Mouse (Mus musculus): ENCODE data around the gene Sox30. TPM values are rescaled to one million over a fixed set of nuclear protein-coding genes. Genes with fewer than 3 reads are reported as not detected.

Sox30 gene
- polyA plus RNA-seq, 1 experiment from 2014 or later = 0.30 TPM

GRCm38 (mm10) chr11:46056770-46057411, 76.8 kb downstream of the Sox30 start:
- Histone ChIP-seq H3K4me3 (ENCODE audit: control insufficient read depth in 1 of 2, insufficient read depth in 1 of 2, low read depth in 1 of 2, low read length in 2 of 2) (peak overlapping the region; percentile 59 to 77), H3K9me3 (ENCODE audit: control insufficient read depth, low read length) (no peaks in the 10 kb centered on the region), H3K27me3 (ENCODE audit: control insufficient read depth, insufficient read depth, low read length) (no peaks in the 10 kb centered on the region), H3K4me2 (ENCODE audit: low read length) (peak overlapping the region; percentile 69), H3K9ac (ENCODE audit: low read length) (peak overlapping the region; percentile 84), H3K27ac (replicated peaks in 1 of 2; ENCODE audit: control insufficient read depth in 1 of 2, insufficient read depth in 1 of 2, low read depth in 2 of 2, low read length in 2 of 2) (peak overlapping the region; percentile 88 to 91), H3K36me3 (ENCODE audit: control insufficient read depth, insufficient read depth, low read length) (peaks cover 18% of the 10 kb centered on the region), H3K4me1 (ENCODE audit: control insufficient read depth in 2 of 2, insufficient read depth in 2 of 2, low read length in 2 of 2) (peaks cover 8 to 43% of the 10 kb centered on the region in 2 experiments)
- no peak for ATAC-seq (ENCODE audit: insufficient number of reproducible peaks, insufficient read depth, low FRiP score, low read depth)
- under 1% methylated on average over 25 of the region's 25 CpGs for WGBS

DNA sequence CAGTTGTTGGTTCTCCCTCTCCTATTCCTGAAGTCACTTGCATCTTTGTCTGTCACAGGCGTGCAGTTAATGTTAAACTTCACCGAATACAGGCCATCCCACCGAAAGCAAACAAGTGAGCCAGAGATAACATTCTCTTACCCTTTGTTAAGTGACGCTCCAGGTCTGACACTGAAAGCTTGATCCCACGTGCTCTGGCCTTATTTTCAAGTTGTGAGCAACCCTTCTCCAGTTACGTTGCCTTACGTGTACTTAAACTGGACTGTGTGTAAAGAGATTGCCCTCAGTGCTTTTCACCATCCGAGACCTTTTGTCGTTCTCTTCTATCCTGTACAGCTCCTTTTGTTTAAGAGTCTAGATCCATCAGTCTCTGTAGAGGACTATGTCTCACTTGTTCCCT, 77.9 kb downstream of the Sox30 start:
- Histone ChIP-seq H3K4me1 (ENCODE audit: control insufficient read depth in 2 of 2, insufficient read depth in 2 of 2, low read length in 2 of 2) (peaks cover 10 to 54% of the 10 kb centered on the region in 2 experiments), H3K36me3 (ENCODE audit: control insufficient read depth, insufficient read depth, low read length) (peaks cover 23% of the 10 kb centered on the region), H3K9ac (ENCODE audit: low read length) (peak overlapping the region; percentile 84), H3K4me3 (ENCODE audit: control insufficient read depth in 1 of 2, insufficient read depth in 1 of 2, low read depth in 1 of 2, low read length in 2 of 2) (peak overlapping the region; percentile 38 to 59), H3K9me3 (ENCODE audit: control insufficient read depth, low read length) (no peaks in the 10 kb centered on the region), H3K27me3 (ENCODE audit: control insufficient read depth, insufficient read depth, low read length) (no peaks in the 10 kb centered on the region), H3K27ac (replicated peaks in 1 of 2; ENCODE audit: control insufficient read depth in 1 of 2, insufficient read depth in 1 of 2, low read depth in 2 of 2, low read length in 2 of 2) (peak overlapping the region; percentile 64 to 88), H3K4me2 (ENCODE audit: low read length) (peak overlapping the region; percentile 69)
- WGBS = 14% methylated on average over 9 of the region's 9 CpGs
- ATAC-seq (ENCODE audit: insufficient number of reproducible peaks, insufficient read depth, low FRiP score, low read depth) = no peak

GRCm38 (mm10) chr11:46058916-46059315, 78.8 kb downstream of the Sox30 start:
- 89% methylated on average over 4 of the region's 4 CpGs for WGBS
- peak overlapping the region; percentile 69 for H3K4me2 ChIP-seq (ENCODE audit: low read length)
- H3K36me3 ChIP-seq (ENCODE audit: control insufficient read depth, insufficient read depth, low read length) = peaks cover 29% of the 10 kb centered on the region
- peaks cover 16 to 63% of the 10 kb centered on the region in 2 experiments for H3K4me1 ChIP-seq (ENCODE audit: control insufficient read depth in 2 of 2, insufficient read depth in 2 of 2, low read length in 2 of 2)
- H3K9ac ChIP-seq (ENCODE audit: low read length) = no peak overlapping the region
- H3K27ac ChIP-seq (replicated peaks in 1 of 2; ENCODE audit: control insufficient read depth in 1 of 2, insufficient read depth in 1 of 2, low read depth in 2 of 2, low read length in 2 of 2) = no peak overlapping the region
- H3K9me3 ChIP-seq (ENCODE audit: control insufficient read depth, low read length) = no peaks in the 10 kb centered on the region
- H3K4me3 ChIP-seq (ENCODE audit: control insufficient read depth in 1 of 2, insufficient read depth in 1 of 2, low read depth in 1 of 2, low read length in 2 of 2) = no peak overlapping the region
- no peaks in the 10 kb centered on the region for H3K27me3 ChIP-seq (ENCODE audit: control insufficient read depth, insufficient read depth, low read length)
- no peak for ATAC-seq (ENCODE audit: insufficient number of reproducible peaks, insufficient read depth, low FRiP score, low read depth)

DNA sequence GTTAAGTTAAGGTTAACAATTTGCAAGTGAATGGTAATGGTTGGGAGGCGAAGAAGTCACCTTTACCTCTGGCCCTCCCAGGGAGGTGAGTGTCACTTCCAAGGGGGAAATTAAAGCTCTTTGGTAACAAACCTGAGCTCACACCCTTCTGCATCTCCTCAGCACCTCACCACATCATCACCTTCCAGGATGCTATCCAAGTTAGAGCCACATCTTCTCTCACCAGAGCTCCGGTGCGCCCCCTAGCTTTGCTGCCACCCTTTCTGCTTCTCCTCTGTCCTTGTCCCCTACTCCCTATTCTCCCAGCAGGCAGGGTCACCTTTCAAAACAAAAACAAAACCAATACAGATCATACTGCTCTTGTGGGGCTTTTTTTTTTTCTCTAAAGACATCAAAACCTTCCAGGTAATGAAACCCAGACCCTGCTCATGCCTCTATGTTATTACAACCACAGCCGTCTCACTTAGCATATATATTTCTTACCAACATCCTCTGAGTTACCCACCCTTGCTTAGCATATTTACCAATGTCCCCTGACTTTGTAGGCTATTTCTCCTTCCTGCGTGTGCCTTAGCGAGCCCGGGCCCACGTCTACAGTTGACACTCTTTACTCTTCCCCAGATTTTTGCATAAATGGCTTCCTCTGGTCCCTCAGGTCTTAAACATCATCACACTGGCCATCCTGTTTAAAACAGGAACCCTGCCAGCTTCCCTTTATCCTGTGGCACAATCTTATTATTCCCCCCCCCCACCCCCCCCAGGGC, 80.0 kb downstream of the Sox30 start:
- 55% methylated on average over 8 of the region's 8 CpGs for WGBS
- Histone ChIP-seq H3K4me3 (ENCODE audit: control insufficient read depth in 1 of 2, insufficient read depth in 1 of 2, low read depth in 1 of 2, low read length in 2 of 2) (no peak overlapping the region), H3K27me3 (ENCODE audit: control insufficient read depth, insufficient read depth, low read length) (no peaks in the 10 kb centered on the region), H3K9ac (ENCODE audit: low read length) (no peak overlapping the region), H3K4me2 (ENCODE audit: low read length) (no peak overlapping the region), H3K9me3 (ENCODE audit: control insufficient read depth, low read length) (no peaks in the 10 kb centered on the region), H3K36me3 (ENCODE audit: control insufficient read depth, insufficient read depth, low read length) (peaks cover 41% of the 10 kb centered on the region), H3K27ac (replicated peaks in 1 of 2; ENCODE audit: control insufficient read depth in 1 of 2, insufficient read depth in 1 of 2, low read depth in 2 of 2, low read length in 2 of 2) (peak overlapping the region in 1 of 2 experiments; percentile 36; a peak in 2 of 4 replicates), H3K4me1 (ENCODE audit: control insufficient read depth in 2 of 2, insufficient read depth in 2 of 2, low read length in 2 of 2) (peaks cover 22 to 65% of the 10 kb centered on the region in 2 experiments)
- ATAC-seq (ENCODE audit: insufficient number of reproducible peaks, insufficient read depth, low FRiP score, low read depth) = no peak

DNA sequence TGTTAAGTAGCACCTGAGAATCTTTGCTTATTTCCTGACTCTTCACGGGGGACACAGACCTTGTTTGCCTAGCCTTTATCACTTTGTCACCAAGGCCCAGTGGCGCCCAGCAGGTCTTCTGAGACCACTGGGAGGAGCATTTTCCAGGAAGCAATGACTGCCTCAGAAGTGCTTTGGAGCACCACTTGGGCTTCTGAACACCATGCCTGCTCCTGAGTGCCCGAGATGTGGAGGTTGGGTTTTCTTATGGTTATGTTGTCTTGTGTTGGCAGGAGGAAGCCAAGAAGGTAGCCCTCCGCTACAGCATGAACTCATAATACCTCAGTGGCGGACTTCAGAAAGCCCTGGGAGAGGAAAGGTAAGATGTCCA, 80.5 kb downstream of the Sox30 start:
- Histone ChIP-seq H3K9me3 (ENCODE audit: control insufficient read depth, low read length) (no peaks in the 10 kb centered on the region), H3K4me2 (ENCODE audit: low read length) (no peak overlapping the region), H3K4me3 (ENCODE audit: control insufficient read depth in 1 of 2, insufficient read depth in 1 of 2, low read depth in 1 of 2, low read length in 2 of 2) (no peak overlapping the region), H3K27me3 (ENCODE audit: control insufficient read depth, insufficient read depth, low read length) (no peaks in the 10 kb centered on the region), H3K4me1 (ENCODE audit: control insufficient read depth in 2 of 2, insufficient read depth in 2 of 2, low read length in 2 of 2) (peaks cover 26 to 65% of the 10 kb centered on the region in 2 experiments), H3K36me3 (ENCODE audit: control insufficient read depth, insufficient read depth, low read length) (peaks cover 41% of the 10 kb centered on the region), H3K9ac (ENCODE audit: low read length) (no peak overlapping the region), H3K27ac (replicated peaks in 1 of 2; ENCODE audit: control insufficient read depth in 1 of 2, insufficient read depth in 1 of 2, low read depth in 2 of 2, low read length in 2 of 2) (peak overlapping the region in 1 of 2 experiments; percentile 36; a peak in 2 of 4 replicates)
- no peak for ATAC-seq (ENCODE audit: insufficient number of reproducible peaks, insufficient read depth, low FRiP score, low read depth)
- WGBS = 54% methylated on average over 5 of the region's 5 CpGs

DNA sequence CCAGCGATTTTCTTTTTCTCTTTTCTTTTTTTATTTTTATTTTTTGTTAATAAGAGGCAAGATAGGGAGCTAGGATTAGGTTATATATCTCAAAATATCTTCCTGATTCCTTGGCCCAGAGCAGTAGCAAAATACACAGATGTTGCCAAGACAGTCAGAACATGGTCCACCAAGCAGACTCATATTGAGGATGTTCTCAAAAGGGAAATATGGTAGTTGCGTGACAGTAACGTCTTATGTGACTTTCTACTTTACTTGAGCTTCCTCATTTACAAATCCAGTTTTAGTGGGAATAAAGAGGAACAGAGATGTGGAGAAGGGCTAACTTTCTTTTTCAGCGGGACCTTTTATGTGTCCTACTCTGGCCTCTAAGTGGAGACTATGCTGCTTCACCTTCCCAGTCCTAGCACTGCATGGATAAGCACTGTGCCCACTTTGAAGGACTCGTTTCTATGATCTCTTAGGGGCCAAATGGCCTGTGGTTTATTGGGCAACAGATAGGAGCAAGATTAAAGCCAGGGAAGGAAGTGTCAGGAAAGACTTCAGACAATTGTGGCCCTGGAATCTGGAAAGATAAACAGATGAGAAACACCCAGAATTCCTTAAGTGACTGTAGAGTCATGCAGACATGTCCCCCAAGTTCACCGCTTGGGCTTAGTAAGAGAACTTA, 81.8 kb downstream of the Sox30 start:
- H3K9ac ChIP-seq (ENCODE audit: low read length) = peak overlapping the region; percentile 13; the same call in 1 of the 2 replicates
- no peaks in the 10 kb centered on the region for H3K9me3 ChIP-seq (ENCODE audit: control insufficient read depth, low read length)
- ATAC-seq (ENCODE audit: insufficient number of reproducible peaks, insufficient read depth, low FRiP score, low read depth) = no peak
- 52% methylated on average over 6 of the region's 6 CpGs for WGBS
- peaks cover 36 to 76% of the 10 kb centered on the region in 2 experiments for H3K4me1 ChIP-seq (ENCODE audit: control insufficient read depth in 2 of 2, insufficient read depth in 2 of 2, low read length in 2 of 2)
- no peak overlapping the region for H3K4me2 ChIP-seq (ENCODE audit: low read length)
- peak overlapping the region; percentile 25 to 41 for H3K27ac ChIP-seq (replicated peaks in 1 of 2; ENCODE audit: control insufficient read depth in 1 of 2, insufficient read depth in 1 of 2, low read depth in 2 of 2, low read length in 2 of 2)
- H3K4me3 ChIP-seq (ENCODE audit: control insufficient read depth in 1 of 2, insufficient read depth in 1 of 2, low read depth in 1 of 2, low read length in 2 of 2) = no peak overlapping the region
- H3K36me3 ChIP-seq (ENCODE audit: control insufficient read depth, insufficient read depth, low read length) = peaks cover 51% of the 10 kb centered on the region
- H3K27me3 ChIP-seq (ENCODE audit: control insufficient read depth, insufficient read depth, low read length) = no peaks in the 10 kb centered on the region

GRCm38 (mm10) chr11:46062569-46062968, 82.5 kb downstream of the Sox30 start:
- H3K27me3 ChIP-seq (ENCODE audit: control insufficient read depth, insufficient read depth, low read length) = no peaks in the 10 kb centered on the region
- no peak for ATAC-seq (ENCODE audit: insufficient number of reproducible peaks, insufficient read depth, low FRiP score, low read depth)
- WGBS = 61% methylated on average over 4 of the region's 4 CpGs
- H3K4me3 ChIP-seq (ENCODE audit: control insufficient read depth in 1 of 2, insufficient read depth in 1 of 2, low read depth in 1 of 2, low read length in 2 of 2) = no peak overlapping the region
- peaks cover 37 to 83% of the 10 kb centered on the region in 2 experiments for H3K4me1 ChIP-seq (ENCODE audit: control insufficient read depth in 2 of 2, insufficient read depth in 2 of 2, low read length in 2 of 2)
- H3K27ac ChIP-seq (replicated peaks in 1 of 2; ENCODE audit: control insufficient read depth in 1 of 2, insufficient read depth in 1 of 2, low read depth in 2 of 2, low read length in 2 of 2) = peak overlapping the region; percentile 35 to 92; a peak in 3 of 4 replicates
- H3K4me2 ChIP-seq (ENCODE audit: low read length) = peak overlapping the region; percentile 42; the same call in 1 of the 2 replicates
- peaks cover 58% of the 10 kb centered on the region for H3K36me3 ChIP-seq (ENCODE audit: control insufficient read depth, insufficient read depth, low read length)
- H3K9ac ChIP-seq (ENCODE audit: low read length) = peak overlapping the region; percentile 66; the same call in 1 of the 2 replicates
- H3K9me3 ChIP-seq (ENCODE audit: control insufficient read depth, low read length) = no peaks in the 10 kb centered on the region
